Mouse (Mus musculus): ENCODE measurements around the gene Ttc21a.
A peak's percentile ranks its signal among the peaks of the same experiment; 100 is the strongest.

The Ttc21a gene

GRCm38 (mm10) chr9:119976704-119977556 is 39.5 kb downstream of the Ttc21a start:
- no peak for DNase-seq (ENCODE audit: low read depth)

DNA sequence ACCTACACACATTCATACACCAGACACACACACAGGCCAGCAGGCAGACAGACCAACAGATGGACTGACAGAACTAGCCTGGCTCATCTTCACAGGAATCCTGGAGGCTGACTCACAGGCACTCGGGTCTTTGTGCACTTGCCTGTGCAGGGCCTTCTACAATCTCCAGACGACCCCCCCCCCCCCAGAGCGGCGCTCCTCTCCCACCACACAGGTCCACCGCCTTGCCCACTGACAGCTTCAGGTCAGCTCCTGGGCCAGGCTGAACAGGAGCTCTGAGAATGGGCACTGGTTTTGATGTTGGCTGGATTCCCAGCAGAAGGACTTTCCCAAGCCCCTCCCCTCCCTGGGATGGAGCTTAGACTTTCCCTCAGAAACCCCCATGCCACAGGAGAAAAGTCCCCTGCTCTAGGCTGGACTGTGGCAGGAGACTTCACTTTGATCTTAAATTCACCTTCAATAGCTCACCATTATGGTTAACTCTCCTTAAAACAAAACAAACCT is 40.2 kb downstream of the Ttc21a start:
- no peak for DNase-seq (ENCODE audit: low read depth)

GRCm38 (mm10) chr9:119978151-119978810 is 40.9 kb downstream of the Ttc21a start:
- no peak for DNase-seq (ENCODE audit: low read depth)

GRCm38 (mm10) chr9:119978811-119979441 is 41.5 kb downstream of the Ttc21a start:
- no peak for DNase-seq (ENCODE audit: low read depth)

GRCm38 (mm10) chr9:119979749-119980148 is 42.3 kb downstream of the Ttc21a start:
- DNase-seq (ENCODE audit: low read depth) = no peak

GRCm38 (mm10) chr9:119980770-119981182 is 43.4 kb downstream of the Ttc21a start:
- no peak for DNase-seq (ENCODE audit: low read depth)

DNA sequence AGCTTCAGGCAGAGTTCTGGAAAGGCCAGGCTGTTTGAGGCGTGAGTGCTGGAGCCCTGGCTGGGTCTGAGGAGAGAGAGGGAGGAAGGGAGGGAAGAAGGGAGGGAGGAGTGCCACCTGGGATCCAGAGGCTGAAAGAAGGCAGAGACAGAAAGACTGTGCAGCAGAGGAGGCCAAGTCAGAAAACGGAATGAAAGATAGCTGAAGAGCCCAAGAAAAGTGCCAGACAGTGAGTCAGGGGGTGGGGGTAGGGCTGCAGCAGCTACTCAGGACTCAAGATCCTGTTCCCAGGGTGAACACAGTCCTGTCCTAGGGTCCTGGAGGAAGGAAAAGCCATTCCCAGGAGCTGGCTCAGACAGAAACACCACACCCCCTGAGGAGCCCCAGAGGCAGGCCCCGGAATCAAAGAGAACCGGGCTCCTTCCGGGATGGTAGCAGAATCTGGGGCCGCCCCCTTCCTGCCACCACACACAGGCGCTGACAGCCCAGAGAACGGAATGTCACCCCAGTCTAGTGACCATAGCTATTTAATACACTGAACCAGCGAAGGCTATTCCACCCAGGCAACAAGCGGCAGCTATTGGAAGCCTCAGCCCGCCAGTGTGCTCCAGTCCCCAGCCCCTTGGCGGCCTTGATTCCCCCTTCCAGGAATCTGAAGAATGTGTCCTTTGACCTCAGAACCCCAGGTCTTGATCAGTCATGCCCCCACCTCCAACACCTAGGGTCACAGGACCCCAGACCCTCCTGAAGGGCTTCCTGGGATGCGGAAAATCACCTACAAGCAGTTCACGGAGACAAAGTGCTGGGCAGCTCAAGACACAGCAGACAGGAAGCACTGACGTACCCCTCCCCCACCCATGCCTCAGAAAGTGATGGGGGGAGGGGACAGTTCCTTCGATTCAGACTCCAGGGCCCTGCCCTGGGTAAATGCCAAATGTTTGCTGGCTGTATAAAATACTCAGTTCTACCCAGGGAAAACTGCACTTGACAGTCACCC is 44.1 kb downstream of the Ttc21a start:
- DNase-seq (ENCODE audit: low read depth) = no peak

- no peak for DNase-seq (ENCODE audit: low read depth)
Observed at GRCm38 (mm10) chr9:119982241-119982811, 44.9 kb downstream of the Ttc21a start.

DNA sequence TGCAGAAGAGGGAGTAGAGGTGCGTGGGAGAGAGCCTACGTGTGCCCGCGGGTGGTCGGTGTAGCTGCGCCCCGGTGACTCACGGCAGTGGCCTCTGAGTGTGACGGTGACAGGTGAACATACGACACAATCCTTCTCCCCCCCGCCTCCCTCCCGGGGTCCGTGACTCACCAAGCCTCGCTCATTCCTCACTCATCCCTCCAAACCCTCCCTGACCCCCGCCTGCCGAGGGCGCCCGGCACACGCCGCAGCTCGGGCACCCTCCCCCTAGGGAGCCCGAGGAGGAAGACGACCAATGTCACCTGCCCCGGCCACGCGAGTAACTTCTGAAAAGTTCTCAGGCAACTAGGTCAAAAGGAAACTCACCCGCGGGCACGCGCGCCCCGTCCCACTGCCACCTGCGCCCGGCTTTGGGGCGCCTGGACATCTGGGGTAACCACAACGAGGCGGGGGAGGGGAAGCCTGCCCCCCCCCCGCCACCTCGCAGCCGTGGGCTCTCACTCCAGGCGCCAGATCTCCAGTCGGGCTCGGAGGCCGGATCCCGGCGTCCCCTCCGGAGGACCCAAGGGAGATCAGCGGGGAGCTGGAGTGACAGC is 45.6 kb downstream of the Ttc21a start:
- no peak for DNase-seq (ENCODE audit: low read depth)

GRCm38 (mm10) chr9:119983585-119984535 is 46.5 kb downstream of the Ttc21a start:
- peak; percentile 65 for DNase-seq (ENCODE audit: low read depth)

- no peak for DNase-seq (ENCODE audit: low read depth)
Observed at GRCm38 (mm10) chr9:119984536-119985011, 47.2 kb downstream of the Ttc21a start, which contains the start of gene Csrnp1. Csrnp1 (minus strand) TSS chr9:119984658.

- DNase-seq (ENCODE audit: low read depth) = no peak
Observed at GRCm38 (mm10) chr9:119985881-119986574, 48.6 kb downstream of the Ttc21a start.

- no peak for DNase-seq (ENCODE audit: low read depth)
Observed at GRCm38 (mm10) chr9:119988304-119988703, 50.9 kb downstream of the Ttc21a start.

GRCm38 (mm10) chr9:119991310-119991709 is 53.9 kb downstream of the Ttc21a start:
- DNase-seq (ENCODE audit: low read depth) = no peak

DNA sequence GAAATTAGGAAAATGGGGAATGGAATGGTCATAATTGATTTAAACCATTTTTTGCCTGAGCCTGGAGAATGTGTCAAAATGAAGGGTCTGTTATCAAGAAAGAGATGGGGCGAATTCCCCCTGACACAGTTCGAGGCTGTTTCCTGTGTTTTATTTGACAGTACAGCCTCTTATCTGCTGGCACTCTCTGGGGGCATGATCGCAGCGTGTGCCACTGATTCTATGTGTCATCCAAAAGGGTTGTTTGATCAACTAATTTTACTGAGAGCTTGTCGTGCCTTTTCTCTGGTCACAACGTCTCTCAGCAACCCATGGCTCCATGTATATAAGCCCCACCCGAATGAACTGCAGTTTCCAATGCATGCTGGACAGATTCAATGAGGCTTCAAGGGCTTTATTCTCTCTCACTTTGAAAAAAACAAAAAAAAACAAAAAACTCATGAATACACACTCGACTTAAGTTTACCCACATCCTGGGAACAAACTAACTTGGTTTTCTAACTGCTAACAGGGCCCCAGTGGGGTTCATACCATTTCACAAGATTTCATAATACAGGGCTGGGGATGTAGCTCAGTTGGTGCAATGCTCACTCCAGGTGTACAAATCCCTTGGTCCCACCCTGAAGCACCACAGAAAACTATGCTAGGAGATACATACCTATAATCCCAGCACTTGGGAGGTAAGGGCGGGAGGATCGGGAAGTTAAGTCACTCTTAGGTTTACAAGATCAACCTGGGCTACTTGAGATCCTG is 55.9 kb downstream of the Ttc21a start:
- DNase-seq (ENCODE audit: low read depth) = no peak

DNA sequence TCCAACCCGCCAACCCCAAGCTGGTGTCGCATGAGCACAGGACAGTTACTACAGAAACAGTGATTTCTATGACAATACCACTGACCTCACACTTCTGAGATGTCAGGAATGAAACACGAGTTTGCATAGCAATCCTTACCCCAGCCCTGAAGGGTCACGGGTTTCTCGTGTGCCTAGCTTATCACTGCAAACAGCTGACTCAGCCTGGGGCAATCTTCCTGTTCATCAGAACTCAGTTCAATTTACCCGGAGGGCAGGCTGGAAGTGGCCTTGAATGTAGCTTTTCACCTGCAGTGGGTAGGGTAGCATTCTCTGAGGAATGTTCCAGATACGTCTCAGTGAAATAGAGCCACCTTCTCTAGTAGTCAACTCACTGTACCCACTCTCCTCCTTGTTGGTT is 56.8 kb downstream of the Ttc21a start:
- no peak for DNase-seq (ENCODE audit: low read depth)

GRCm38 (mm10) chr9:119996080-119996479 is 58.7 kb downstream of the Ttc21a start:
- DNase-seq (ENCODE audit: low read depth) = no peak

DNA sequence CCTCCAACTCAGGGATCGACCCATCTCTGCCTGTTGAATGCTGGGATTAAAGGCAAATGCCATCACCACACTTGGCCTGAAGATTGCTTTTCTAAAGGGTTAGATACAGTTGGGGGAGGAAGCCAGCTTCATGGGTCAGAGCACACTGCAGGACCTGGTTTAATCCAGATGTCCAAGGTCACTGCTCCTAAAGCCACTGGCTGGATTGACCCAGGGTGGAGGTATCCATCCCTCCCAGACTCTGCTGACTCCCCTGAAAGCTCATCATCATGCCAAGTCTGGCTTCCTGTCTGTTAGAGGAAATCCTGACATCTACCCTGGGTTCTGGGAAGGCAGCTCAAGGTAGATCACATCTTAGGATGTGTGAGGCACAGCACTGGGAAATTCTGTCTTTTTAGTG is 61.4 kb downstream of the Ttc21a start:
- DNase-seq (ENCODE audit: low read depth) = no peak
